Mouse (Mus musculus) granulocyte monocyte progenitor cell, adult 5-6 weeks (primary cell): ENCODE measurements around the gene Tbl3. TPM values are rescaled to one million over a fixed set of nuclear protein-coding genes. Genes with fewer than 3 reads are reported as not detected.
A peak's percentile ranks its signal among the peaks of the same experiment; 100 is the strongest.
"Not testable (repeated sequence)": the region's sequence is repeated elsewhere in the genome, so short reads cannot be mapped to it uniquely, and the experiment has no call there.

Experiments used
- ATAC-seq: replicated peaks from 2 replicates; pipeline ENCODE4 v1.8.0; 2016; ENCODE audit warnings: mild to moderate bottlenecking, moderate TSS enrichment, inconsistent platforms; ENCODE audit not compliant: poor library complexity, severe bottlenecking
- total RNA-seq, 2 experiments: library from RNA; stranded (forward) in 1 of 2; stranded (reverse) in 1 of 2; fragments of 200-712, 200-1000 nt in 1 of 2; fragments of >200 nt in 1 of 2; fragmentation: Nextera tagmentation in 1 of 2; gene quantifications; 2 replicates each; pipeline ENCODE4 v1.2.3; 2014 to 2017

The Tbl3 gene
- total RNA-seq, 2 experiments from 2014 or later: 39.5 to 54.9 TPM

DNA sequence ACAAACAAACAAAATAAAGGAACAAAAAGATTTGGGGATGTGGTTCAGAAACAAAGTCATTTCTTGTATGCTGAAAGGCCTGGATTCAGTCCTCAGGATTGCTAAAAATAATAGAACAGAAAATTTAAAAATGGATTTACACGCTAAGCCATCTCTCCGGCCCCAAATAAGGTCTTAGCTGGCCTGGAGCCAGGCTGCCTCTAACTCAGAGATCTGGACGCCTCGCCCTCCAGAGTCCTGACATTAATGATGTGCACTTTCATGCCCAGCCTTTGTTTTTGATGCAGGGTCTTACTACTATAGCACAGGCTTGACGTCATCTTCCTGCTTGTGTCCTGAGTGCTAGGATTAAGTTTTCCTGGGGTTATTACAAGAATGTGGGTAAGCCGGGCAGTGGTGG is 21.6 kb upstream of the Tbl3 start:
- no peak for ATAC-seq

- no peak for ATAC-seq
Measured at GRCm38 (mm10) chr17:24728184-24728583, 20.7 kb upstream of the Tbl3 start.

DNA sequence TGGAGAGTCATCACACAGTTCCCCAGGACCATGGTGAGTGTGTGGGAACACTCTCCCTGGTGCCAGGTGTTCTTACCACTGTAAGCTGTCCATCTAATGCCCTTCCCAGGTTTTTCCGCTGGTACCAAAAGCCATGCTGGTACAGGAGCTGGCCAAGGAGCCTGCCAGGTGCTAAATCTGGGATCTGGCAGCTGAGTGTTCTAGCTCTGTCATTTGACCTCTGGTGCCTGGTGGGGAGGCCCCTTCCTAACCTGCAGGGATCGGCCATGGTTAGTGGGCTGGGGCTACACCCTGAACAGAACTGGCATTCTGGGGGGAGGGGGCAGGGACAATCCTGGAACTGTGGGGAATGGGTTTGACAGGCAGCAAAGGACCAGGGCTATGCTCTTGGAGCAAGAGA is 20.2 kb upstream of the Tbl3 start, which contains the start of gene Rpl3l:
Gene Rpl3l, plus strand, starts transcription at position 203 of the 400 bp plus-strand sequence.
- no peak for ATAC-seq

- ATAC-seq: no peak
Measured at GRCm38 (mm10) chr17:24725637-24726390, 18.4 kb upstream of the Tbl3 start.

- ATAC-seq: peak; percentile 62
Measured at GRCm38 (mm10) chr17:24724184-24724583, 16.7 kb upstream of the Tbl3 start, which contains the start of gene Ndufb10. Ndufb10 (minus strand) TSS chr17:24724478.

GRCm38 (mm10) chr17:24723881-24724180 is 16.4 kb upstream of the Tbl3 start:
- peak; percentile 6 for ATAC-seq

GRCm38 (mm10) chr17:24723122-24723880 is 15.8 kb upstream of the Tbl3 start:
- ATAC-seq: no peak

GRCm38 (mm10) chr17:24722220-24722924 is 14.9 kb upstream of the Tbl3 start:
- ATAC-seq: no peak

GRCm38 (mm10) chr17:24721383-24721955 is 14.0 kb upstream of the Tbl3 start:
- ATAC-seq: not testable (repeated sequence)

DNA sequence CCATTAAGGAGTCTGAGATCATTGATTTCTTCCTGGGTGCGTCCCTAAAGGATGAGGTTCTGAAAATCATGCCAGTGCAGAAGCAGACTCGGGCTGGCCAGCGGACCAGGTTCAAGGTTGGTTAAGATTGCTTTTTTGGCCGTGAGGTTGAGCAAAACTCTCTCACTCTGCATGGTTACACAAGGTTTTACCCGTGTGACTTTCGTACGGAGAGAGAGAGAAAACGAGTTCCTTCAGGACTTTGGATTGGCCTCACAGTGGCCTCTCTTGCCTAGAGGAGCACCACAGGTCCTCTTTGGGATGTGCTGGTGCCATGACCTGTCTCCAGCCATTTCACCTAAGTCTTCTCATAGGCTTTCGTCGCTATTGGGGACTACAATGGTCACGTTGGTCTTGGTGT is 13.2 kb upstream of the Tbl3 start:
- not testable (repeated sequence) for ATAC-seq

DNA sequence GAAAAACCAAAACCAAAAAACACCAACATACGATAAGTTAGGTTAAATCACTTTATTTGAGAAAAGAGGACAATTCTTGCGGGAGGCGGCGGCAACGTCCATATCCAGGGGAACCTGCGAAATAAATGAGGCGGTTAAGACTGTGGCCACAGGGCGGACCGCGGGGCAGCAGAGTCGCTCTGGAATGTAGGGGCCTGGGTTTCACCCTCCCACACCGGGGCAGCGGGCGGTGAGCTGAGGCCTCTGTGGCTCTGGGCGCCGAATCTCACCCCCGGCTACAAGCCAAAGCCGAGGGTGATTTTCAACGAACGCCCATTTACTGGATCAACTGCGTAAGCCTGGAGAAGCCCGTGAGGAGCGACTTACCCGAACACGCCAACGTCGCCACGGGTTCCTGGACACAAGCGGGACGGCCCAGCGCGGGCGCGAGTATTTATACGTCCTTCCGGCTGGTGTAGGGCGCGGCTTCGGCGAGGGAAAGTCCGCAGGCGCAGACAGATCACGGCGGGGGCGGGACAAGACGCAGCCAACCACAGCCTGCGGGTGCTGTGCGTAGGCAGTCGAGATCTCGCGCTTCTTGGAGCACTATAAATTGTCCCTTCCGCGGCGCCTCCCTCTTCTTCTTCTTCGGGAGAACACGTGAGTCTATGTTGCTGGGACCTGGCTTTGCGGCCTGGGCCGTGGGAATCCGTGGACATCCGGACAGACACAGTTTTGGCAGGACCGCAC is 12.2 kb upstream of the Tbl3 start:
- ATAC-seq: peak; percentile 80

GRCm38 (mm10) chr17:24718938-24719337 is 11.5 kb upstream of the Tbl3 start:
- ATAC-seq: not testable (repeated sequence)

GRCm38 (mm10) chr17:24717943-24718342 is 10.5 kb upstream of the Tbl3 start, which contains the start of the genes Rnf151 and Rps2:
Rnf151 (minus strand) TSS chr17:24718063.
Rps2 (plus strand) TSS chr17:24718116.
- no peak for ATAC-seq

GRCm38 (mm10) chr17:24716166-24716682 is 8.8 kb upstream of the Tbl3 start:
- ATAC-seq: no peak

DNA sequence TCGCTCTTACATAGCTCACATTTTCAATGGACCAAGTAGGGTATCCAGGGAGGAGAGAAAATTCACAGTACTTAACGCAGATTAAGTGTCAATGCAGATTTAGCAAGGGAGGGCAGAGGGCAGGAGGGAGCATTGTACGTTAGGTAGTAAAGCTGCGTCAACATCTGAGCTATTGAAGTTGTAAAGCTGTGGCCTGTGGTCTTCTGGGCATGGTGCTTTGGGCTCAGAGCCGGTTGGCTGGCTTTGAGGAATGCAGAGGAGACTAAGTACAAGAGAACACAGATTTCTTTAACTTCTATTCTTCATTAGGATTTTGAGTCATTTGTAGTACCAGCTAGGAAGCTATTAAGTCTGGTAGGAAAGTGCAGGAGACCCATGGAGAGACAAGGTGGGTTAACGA is 8.1 kb upstream of the Tbl3 start:
- ATAC-seq: no peak

- ATAC-seq: peak; percentile 58
Measured at GRCm38 (mm10) chr17:24708646-24709045, 1.2 kb upstream of the Tbl3 start.

DNA sequence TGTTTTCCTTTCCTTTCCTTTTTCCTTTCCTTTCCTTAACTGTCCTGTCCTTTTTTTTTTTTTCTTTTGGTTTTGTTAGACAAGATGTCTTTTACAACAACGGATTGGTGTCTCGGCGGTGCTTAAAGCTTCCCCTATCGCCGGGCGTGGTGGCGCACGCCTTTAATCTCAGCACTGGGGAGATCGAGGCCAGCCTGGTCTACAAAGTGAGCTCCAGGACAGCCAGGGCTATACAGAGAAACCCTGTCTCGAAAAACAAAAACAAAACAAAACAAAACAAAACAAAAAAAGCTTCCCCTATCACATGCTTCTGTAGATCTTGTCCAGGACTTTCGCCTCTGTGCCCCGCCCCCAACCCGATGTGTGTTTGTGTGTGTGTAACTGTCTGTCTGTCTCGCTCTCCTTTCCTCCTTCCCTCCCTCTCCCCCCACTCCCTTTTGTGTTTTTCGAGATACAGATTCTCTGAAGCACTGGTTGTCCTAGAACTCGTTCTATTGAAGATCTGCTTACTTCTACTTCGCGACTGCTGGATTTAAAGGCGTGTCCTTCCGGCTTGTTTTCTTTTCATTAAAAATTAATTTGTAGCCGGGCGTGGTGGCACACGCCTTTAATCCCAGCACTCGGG is 453 bp upstream of the Tbl3 start:
- peak; percentile 13; the same call in 1 of the 2 replicates for ATAC-seq

DNA sequence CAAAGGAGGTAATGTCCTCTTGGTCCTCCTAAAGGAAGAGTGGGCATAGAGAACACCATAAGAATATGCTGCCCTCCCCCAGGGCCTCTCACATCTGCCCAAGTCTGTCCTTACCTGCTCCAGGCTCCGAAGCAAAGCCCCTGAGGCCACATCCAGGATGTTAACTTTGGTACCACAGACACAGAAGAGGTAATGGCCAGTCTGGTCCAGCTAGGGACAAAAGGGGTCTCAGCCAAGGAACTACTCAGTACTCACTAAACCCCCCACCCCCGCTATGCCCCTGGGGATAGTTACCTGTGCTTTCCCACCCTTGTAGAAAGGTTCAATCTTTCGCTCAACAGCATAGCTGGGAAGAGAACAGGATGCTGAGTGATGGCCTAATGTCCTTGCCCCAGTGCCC is 1.6 kb downstream of the Tbl3 start:
- no peak for ATAC-seq

DNA sequence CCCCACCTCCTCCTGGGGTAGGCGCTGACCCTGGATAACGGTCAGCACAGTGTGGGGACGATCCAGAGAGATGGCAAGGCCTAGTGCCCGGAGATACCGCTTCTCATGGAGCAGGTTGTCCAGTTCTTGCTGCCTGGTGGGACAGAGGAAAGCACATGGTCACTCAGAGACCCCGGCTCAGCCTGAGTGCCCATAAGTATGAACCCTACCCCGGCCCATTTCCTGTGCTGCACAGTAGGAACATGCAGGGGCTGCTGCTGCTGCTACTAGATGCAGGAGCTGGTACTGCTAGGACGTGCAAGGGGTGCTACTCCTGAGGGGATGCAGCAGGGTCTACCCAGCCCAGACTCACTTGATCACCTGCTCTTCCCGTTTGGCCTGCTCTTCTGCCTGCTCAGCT is 6.2 kb downstream of the Tbl3 start:
- ATAC-seq: no peak
